Comparison of ENCODE assay signal across 22 mouse cellular contexts in the genomic region with DNA sequence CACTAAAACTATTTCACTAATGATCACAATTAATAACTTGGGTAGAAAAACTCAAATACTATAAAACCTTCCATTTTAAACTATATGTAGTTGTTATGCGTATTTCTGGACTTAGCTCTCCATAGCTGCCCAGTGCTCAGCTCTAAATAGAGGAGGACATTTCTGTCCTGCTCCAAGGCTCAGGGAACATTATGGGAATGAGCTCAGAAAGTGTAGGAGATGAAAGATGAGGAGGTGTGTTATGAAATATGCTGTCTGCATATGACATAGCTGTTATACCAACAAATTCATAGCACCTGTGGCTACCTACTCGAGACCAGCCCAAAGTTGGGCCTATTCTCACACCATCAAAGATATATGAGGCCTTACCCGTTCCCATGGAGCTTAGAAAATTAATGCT.
A peak's percentile ranks its signal among the peaks of the same experiment; 100 is the strongest.
DNase-seq lines count a peak whose midpoint lies in the region; ATAC-seq and TF ChIP-seq lines count a peak whose summit lies in the region.
"Had no signal": no experiment of that assay in that cellular context is flagged by ENCODE, and none has a peak within 500 bp of the region (broad histone marks: within the 10 kb centered on the region; RNA-seq: fewer than 3 reads in every experiment).

No protein-coding gene starts in this region.

- DNase-seq in frontal cortex, postnatal 25 days (ENCODE audit: low spot score in 2 of 2), result no peak
- DNase-seq in frontal cortex, adult 2 months (ENCODE audit: extremely low spot score in 1 of 2, low spot score in 1 of 2), result peak; percentile 17 to 37
- no peak for DNase-seq in frontal cortex, postnatal 10 days (ENCODE audit: low spot score in 2 of 2)
- peak; percentile 54 for DNase-seq in brain, adult 2 months (ENCODE audit: low read depth, low spot score)
- DNase-seq: adrenal gland, adult 2 months; adrenal gland, adult 8-10 months; adrenal gland, postnatal 10 days; adrenal gland, postnatal 14 days; adrenal gland, postnatal 25 days; adrenal gland, postnatal 36 days; B cell, adult 2 months; cerebellum, adult 11 months; cerebellum, adult 11-12 months; cerebellum, adult 18-20 months; cerebellum, adult 2 months had no signal

- WGBS in intestine, postnatal 0 days, result 82% methylated on average over 3 of the region's 3 CpGs

- no peaks in the 10 kb centered on the region for H3K27me3 ChIP-seq in intestine, postnatal 0 days (replicated peaks; ENCODE audit: control insufficient read depth, insufficient read depth, low read length)
- H3K27me3 ChIP-seq: CH12.LX had no signal

- H3K9me3 ChIP-seq in intestine, postnatal 0 days (ENCODE audit: control insufficient read depth), result no peaks in the 10 kb centered on the region

- H3K4me3 ChIP-seq in intestine, postnatal 0 days (ENCODE audit: low read depth, low read length), result no peak overlapping the region

- H3K27ac ChIP-seq in intestine, postnatal 0 days (ENCODE audit: low read depth, low read length), result no peak overlapping the region

- H3K9ac ChIP-seq in intestine, postnatal 0 days (ENCODE audit: low read depth, low read length), result no peak overlapping the region

- H3K36me3 ChIP-seq in intestine, postnatal 0 days (ENCODE audit: control insufficient read depth, insufficient read depth), result no peaks in the 10 kb centered on the region
- H3K36me3 ChIP-seq: G1E had no signal

- peak; percentile 94 for ATAC-seq in frontal cortex, adult (ENCODE audit: low TSS enrichment)
- no peak for ATAC-seq in intestine, postnatal 0 days
- ATAC-seq: activated CD4-positive, CD25-positive, alpha-beta regulatory T cell, adult 4 months; CD4-positive, CD25-positive, alpha-beta regulatory T cell, adult 4 months; Patski had no signal

- H3K4me1 ChIP-seq in intestine, postnatal 0 days (replicated peaks; ENCODE audit: control insufficient read depth, insufficient read depth, low read length), result no peaks in the 10 kb centered on the region

- no peak overlapping the region for H3K4me2 ChIP-seq in intestine, postnatal 0 days (replicated peaks; ENCODE audit: low read depth)

- TF ChIP-seq CTCF in intestine, postnatal 0 days (IDR thresholded peaks at IDR 0.05; ENCODE audit: low read depth), result no peak

Comparison
In these comparisons a context has a peak if more than half of its experiments do, and no peak if none do; other contexts are left out.
1. DNase-seq: peak in frontal cortex, adult 2 months (2 of 2) and brain, adult 2 months (single experiment); none in frontal cortex, postnatal 25 days (0 of 2) and frontal cortex, postnatal 10 days (0 of 2).